Mouse (Mus musculus) CH12.LX (cell line): ENCODE measurements around the gene Wdr63. TPM values are rescaled to one million over a fixed set of nuclear protein-coding genes. Genes with fewer than 3 reads are reported as not detected.

Source experiments
- DNase-seq: peaks from one replicate; pipeline ENCODE4 v3.0.0-alpha.2; 2013; ENCODE audit errors: extremely low read depth
- H3K27ac ChIP-seq: 2 replicates; pipeline ENCODE4 v1.5.1; 2012; ENCODE audit warnings: low read depth, mild to moderate bottlenecking, control low read depth, moderate library complexity; ENCODE audit not compliant: insufficient read depth
- H3K27me3 ChIP-seq: replicated peaks from 2 replicates; pipeline ENCODE3; 2012; ENCODE audit warnings: inconsistent platforms
- H3K36me3 ChIP-seq, 2 experiments: replicated peaks in 1 of 2; 2 replicates each; pipeline versions ENCODE3 to v1.6.1; 2012; ENCODE audit warnings: inconsistent platforms in 1 of 2, low read length in 1 of 2, mild to moderate bottlenecking in 1 of 2, mixed read lengths in 1 of 2, moderate library complexity in 1 of 2; ENCODE audit not compliant: control insufficient read depth in 1 of 2, insufficient read depth in 1 of 2
- H3K4me1 ChIP-seq, 2 experiments: 2 replicates each; pipeline ENCODE4 v1.6.1; 2012; ENCODE audit warnings: inconsistent platforms in 1 of 2, moderate library complexity in 1 of 2; ENCODE audit not compliant: insufficient read depth in 2 of 2, control insufficient read depth in 1 of 2
- H3K4me2 ChIP-seq: 2 replicates; pipeline ENCODE4 v1.6.1; 2012; ENCODE audit warnings: low read depth, mild to moderate bottlenecking, control low read depth; ENCODE audit not compliant: poor library complexity, insufficient read depth, severe bottlenecking
- H3K4me3 ChIP-seq, 3 experiments: fragments of 150-350 bp in 1 of 3; sonication (generic) in 1 of 3; replicated peaks in 1 of 3; 2 replicates each; pipeline versions ENCODE3 to v1.5.1; 2011 to 2012; ENCODE audit warnings: low read depth in 2 of 3, low read length in 2 of 3, mild to moderate bottlenecking in 2 of 3, moderate library complexity in 2 of 3, control low read depth in 1 of 3, improper control_type of control experiment in 1 of 3, inconsistent platforms in 1 of 3, mixed read lengths in 1 of 3; ENCODE audit not compliant: poor library complexity in 1 of 3
- H3K79me2 ChIP-seq: replicated peaks from 2 replicates; pipeline ENCODE4 v1.6.1; 2012; ENCODE audit warnings: mild to moderate bottlenecking, moderate library complexity; ENCODE audit not compliant: control insufficient read depth, poor library complexity, insufficient read depth, severe bottlenecking; ENCODE audit errors: extremely low read depth
- H3K9ac ChIP-seq: 2 replicates; pipeline ENCODE4 v1.6.1; 2012; ENCODE audit warnings: low read depth, mild to moderate bottlenecking, control low read depth, moderate library complexity; ENCODE audit not compliant: insufficient read depth
- H3K9me3 ChIP-seq: replicated peaks from 2 replicates; pipeline ENCODE3; 2012; ENCODE audit warnings: low read length, inconsistent platforms, mixed read lengths
- BHLHE40 ChIP-seq: IDR thresholded peaks from 2 replicates; pipeline ENCODE4 v1.6.1; 2011; ENCODE audit warnings: mild to moderate bottlenecking, low read depth, low read length, improper control_type of control experiment
- CHD1 ChIP-seq: IDR thresholded peaks from 2 replicates; pipeline ENCODE4 v1.6.1; 2012; ENCODE audit warnings: low read depth, low read length, improper control_type of control experiment, inconsistent platforms
- CHD2 ChIP-seq: IDR thresholded peaks from 2 replicates; pipeline ENCODE4 v1.6.1; 2011; ENCODE audit warnings: low read length, improper control_type of control experiment
- E2F4 ChIP-seq: IDR thresholded peaks from 2 replicates; pipeline ENCODE4 v1.6.1; 2011; ENCODE audit warnings: low read depth, low read length, improper control_type of control experiment; ENCODE audit not compliant: insufficient replicate concordance
- ELF1 ChIP-seq: IDR thresholded peaks from 2 replicates; pipeline ENCODE4 v1.6.1; 2014; ENCODE audit warnings: low read depth, mild to moderate bottlenecking, inconsistent platforms, low read length, improper control_type of control experiment
- EP300 ChIP-seq: IDR thresholded peaks from 2 replicates; pipeline ENCODE4 v1.6.1; 2011; ENCODE audit warnings: low read length, improper control_type of control experiment
- ETS1 ChIP-seq: conservative IDR thresholded peaks from 2 replicates; pipeline ENCODE4 v1.6.1; 2012; ENCODE audit warnings: low read depth, mild to moderate bottlenecking, inconsistent platforms, low read length, improper control_type of control experiment, moderate library complexity
- GABPA ChIP-seq: IDR thresholded peaks from 2 replicates; pipeline ENCODE4 v1.6.1; 2012; ENCODE audit warnings: low read depth, low read length, improper control_type of control experiment, inconsistent platforms; ENCODE audit not compliant: insufficient replicate concordance
- MAX ChIP-seq: IDR thresholded peaks from 2 replicates; pipeline ENCODE4 v1.6.1; 2011; ENCODE audit warnings: low read length, improper control_type of control experiment
- MAZ ChIP-seq: IDR thresholded peaks from 2 replicates; pipeline ENCODE4 v1.6.1; 2012; ENCODE audit warnings: low read depth, mild to moderate bottlenecking, inconsistent platforms, low read length, improper control_type of control experiment, moderate library complexity
- MXI1 ChIP-seq: IDR thresholded peaks from 2 replicates; pipeline ENCODE4 v1.6.1; 2011; ENCODE audit warnings: mild to moderate bottlenecking, low read depth, low read length, improper control_type of control experiment
- MYC ChIP-seq: IDR thresholded peaks from 2 replicates; pipeline ENCODE4 v1.6.1; 2011; ENCODE audit warnings: low read depth, mild to moderate bottlenecking, improper control_type of control experiment, low read length
- NRF1 ChIP-seq: IDR thresholded peaks from 2 replicates; pipeline ENCODE4 v1.6.1; 2014; ENCODE audit warnings: low read depth, mild to moderate bottlenecking, inconsistent platforms, low read length, improper control_type of control experiment, moderate library complexity
- POLR2AphosphoS2 ChIP-seq: IDR thresholded peaks from 2 replicates; pipeline ENCODE4 v1.6.1; 2011; ENCODE audit warnings: low read depth, low read length, improper control_type of control experiment
- RAD21 ChIP-seq: IDR thresholded peaks from 2 replicates; pipeline ENCODE4 v1.6.1; 2011; ENCODE audit warnings: low read depth, mild to moderate bottlenecking, low read length, improper control_type of control experiment, moderate library complexity
- RCOR1 ChIP-seq: conservative IDR thresholded peaks from 2 replicates; pipeline ENCODE4 v1.6.1; 2012; ENCODE audit warnings: low read depth, mild to moderate bottlenecking, inconsistent platforms, low read length, improper control_type of control experiment
- SMC3 ChIP-seq: IDR thresholded peaks from 2 replicates; pipeline ENCODE4 v1.6.1; 2011; ENCODE audit warnings: low read depth, low read length, improper control_type of control experiment
- TBP ChIP-seq: conservative IDR thresholded peaks from 2 replicates; pipeline ENCODE4 v1.6.1; 2011; ENCODE audit warnings: low read depth, low read length, improper control_type of control experiment
- TCF12 ChIP-seq: IDR thresholded peaks from 2 replicates; pipeline ENCODE4 v1.6.1; 2014; ENCODE audit warnings: low read depth, mild to moderate bottlenecking, inconsistent platforms, low read length, improper control_type of control experiment
- UBTF ChIP-seq: IDR thresholded peaks from 2 replicates; pipeline ENCODE4 v1.6.1; 2012; ENCODE audit warnings: low read depth, mild to moderate bottlenecking, inconsistent platforms, low read length, improper control_type of control experiment, moderate library complexity
- ZC3H11A ChIP-seq: IDR thresholded peaks from 2 replicates; pipeline ENCODE4 v1.6.1; 2012; ENCODE audit warnings: low read depth, mild to moderate bottlenecking, inconsistent platforms, low read length, improper control_type of control experiment
- ZMIZ1 ChIP-seq: IDR thresholded peaks from 2 replicates; pipeline ENCODE4 v1.6.1; 2012; ENCODE audit warnings: low read depth, mild to moderate bottlenecking, inconsistent platforms, low read length, improper control_type of control experiment
- ZNF384 ChIP-seq: IDR thresholded peaks from 2 replicates; pipeline ENCODE4 v1.6.1; 2012; ENCODE audit warnings: low read depth, low read length, improper control_type of control experiment, inconsistent platforms
- dilution Hi-C: fragments of 300-500 bp; cut with MboI; formaldehyde crosslinking; loops from 2 replicates; pipeline ENCODE4 v1.14.3; 2020; ENCODE audit warnings: low sequenced_read_pairs; ENCODE audit not compliant: extremely low pct_unique_long_range_greater_than_20kb, extremely low pct_ligation_motif_present
- in situ Hi-C: fragments of 300-500 bp; cut with MboI; formaldehyde crosslinking; loops from 3 replicates; pipeline ENCODE4 v1.14.3; 2019; ENCODE audit warnings: low sequenced_read_pairs, low pct_ligation_motif_present, low pct_unique_long_range_greater_than_20kb, mixed read lengths
- polyA plus RNA-seq: library from polyadenylated mRNA; unstranded; fragments of >175 nt; gene quantifications from 2 replicates; pipeline ENCODE4 v1.2.1, GENCODE M21; 2012; ENCODE audit warnings: low read depth; ENCODE audit not compliant: insufficient read length
- total RNA-seq, 2 experiments: library from RNA; depleted of rRNA; stranded (reverse); fragments of 300-350 nt in 1 of 2; fragments of >200 nt in 1 of 2; gene quantifications; 2 replicates each; pipeline ENCODE4 v1.2.3; 2012 to 2014

Gene Wdr63
- total and polyA plus RNA-seq, 3 experiments, result not detected

DNA sequence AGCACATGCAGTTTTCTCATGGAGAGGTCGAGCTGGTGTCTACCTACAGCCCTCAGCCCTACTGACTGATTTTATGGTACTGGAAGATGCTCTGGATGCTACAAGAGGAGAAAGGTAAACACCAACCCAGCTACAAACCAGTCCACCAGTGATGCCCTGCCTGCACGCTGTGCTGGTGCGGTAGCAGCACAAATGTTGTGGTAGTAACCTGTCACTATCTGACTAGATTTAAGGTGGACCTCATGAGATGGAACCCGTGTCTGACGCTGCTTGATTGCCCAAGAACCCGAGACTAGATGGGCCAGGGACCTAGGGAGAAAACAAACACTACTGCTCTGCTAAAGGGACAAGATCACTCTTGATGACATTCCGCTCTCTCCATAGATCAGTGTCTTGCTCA lies 50.8 kb downstream of the Wdr63 start:
- H3K9ac ChIP-seq, result no peak overlapping the region
- no peaks in the 10 kb centered on the region for H3K9me3 ChIP-seq
- H3K4me2 ChIP-seq, result no peak overlapping the region
- no peaks in the 10 kb centered on the region for H3K79me2 ChIP-seq
- dilution Hi-C loops, result no loop called here
- peaks cover 9 to 41% of the 10 kb centered on the region in 2 experiments for H3K4me1 ChIP-seq
- in situ Hi-C loops, result loop anchor here (5.0 to 10.0 kb wide), 3 partner anchors 120 to 228 kb away; partner anchors contain the start of gene 2410004B18Rik
- no peak for DNase-seq
- H3K36me3 ChIP-seq, result no peaks in the 10 kb centered on the region
- no peaks in the 10 kb centered on the region for H3K27me3 ChIP-seq
- no peak overlapping the region for H3K4me3 ChIP-seq
- no peak overlapping the region for H3K27ac ChIP-seq
- TF ChIP-seq MXI1, result no peak
- no peak for TF ChIP-seq TBP
- TF ChIP-seq POLR2AphosphoS2, result no peak
- no peak for TF ChIP-seq RCOR1
- no peak for TF ChIP-seq BHLHE40
- no peak for TF ChIP-seq E2F4
- no peak for TF ChIP-seq EP300
- no peak for TF ChIP-seq SMC3
- TF ChIP-seq MYC, result no peak
- no peak for TF ChIP-seq ELF1

DNA sequence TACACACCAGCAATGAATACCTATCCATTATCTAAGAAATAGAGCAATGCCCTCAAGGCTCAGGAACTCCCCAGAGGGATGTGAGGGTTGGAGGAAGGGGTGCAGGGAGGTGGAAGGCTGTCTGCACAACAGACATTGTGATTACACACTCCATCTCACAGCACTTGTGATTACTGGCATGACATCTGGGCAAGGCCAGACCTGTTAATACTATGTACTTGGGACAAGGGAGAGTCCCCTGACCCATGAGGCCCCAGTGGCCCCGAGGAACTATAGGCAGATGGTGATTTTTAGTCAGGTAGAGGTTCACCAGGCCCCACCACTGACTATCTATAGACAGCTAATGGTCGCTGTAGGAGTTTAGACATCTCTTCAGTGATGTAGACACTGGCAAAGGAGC lies 54.1 kb downstream of the Wdr63 start:
- H3K9ac ChIP-seq, result no peak overlapping the region
- no peak overlapping the region for H3K27ac ChIP-seq
- H3K79me2 ChIP-seq, result no peaks in the 10 kb centered on the region
- H3K4me3 ChIP-seq, result peak overlapping the region in 1 of 3 experiments; percentile 1
- in situ Hi-C loops (loop anchor here (10.0 kb wide), 1 partner anchor 231 kb away; no protein-coding TSS in a partner anchor), dilution Hi-C loops (no loop called here)
- no peaks in the 10 kb centered on the region for H3K27me3 ChIP-seq
- TF ChIP-seq RAD21 (no peak), NRF1 (no peak), UBTF (no peak), TCF12 (peak; percentile 38; the same call in 1 of the 2 replicates), CHD1 (0 out of 2 replicates have a peak, but pooled peaks have one; percentile 61), TBP (no peak), ZNF384 (no peak), CHD2 (no peak), ZMIZ1 (no peak), E2F4 (no peak), ZC3H11A (no peak), SMC3 (no peak), BHLHE40 (0 out of 2 replicates have a peak, but pooled peaks have one; percentile 6), GABPA (no peak), MAZ (no peak), MAX (peak; percentile 25; the same call in 1 of the 2 replicates), ETS1 (no peak; the same call in 1 of the 2 replicates), ELF1 (no peak)
- no peaks in the 10 kb centered on the region for H3K9me3 ChIP-seq
- H3K4me2 ChIP-seq, result peak overlapping the region; percentile 7; the same call in 1 of the 2 replicates
- peaks cover 9 to 50% of the 10 kb centered on the region in 2 experiments for H3K4me1 ChIP-seq
- no peaks in the 10 kb centered on the region for H3K36me3 ChIP-seq
- peak; percentile 47 for DNase-seq
